Mouse (Mus musculus): Measurements from ENCODE around the gene Cd302. TPM values are rescaled to one million over a fixed set of nuclear protein-coding genes. Genes with fewer than 3 reads are reported as not detected.

Cd302 gene
- polyA plus RNA-seq, 1 experiment from 2014 or later = 11.8 TPM

DNA sequence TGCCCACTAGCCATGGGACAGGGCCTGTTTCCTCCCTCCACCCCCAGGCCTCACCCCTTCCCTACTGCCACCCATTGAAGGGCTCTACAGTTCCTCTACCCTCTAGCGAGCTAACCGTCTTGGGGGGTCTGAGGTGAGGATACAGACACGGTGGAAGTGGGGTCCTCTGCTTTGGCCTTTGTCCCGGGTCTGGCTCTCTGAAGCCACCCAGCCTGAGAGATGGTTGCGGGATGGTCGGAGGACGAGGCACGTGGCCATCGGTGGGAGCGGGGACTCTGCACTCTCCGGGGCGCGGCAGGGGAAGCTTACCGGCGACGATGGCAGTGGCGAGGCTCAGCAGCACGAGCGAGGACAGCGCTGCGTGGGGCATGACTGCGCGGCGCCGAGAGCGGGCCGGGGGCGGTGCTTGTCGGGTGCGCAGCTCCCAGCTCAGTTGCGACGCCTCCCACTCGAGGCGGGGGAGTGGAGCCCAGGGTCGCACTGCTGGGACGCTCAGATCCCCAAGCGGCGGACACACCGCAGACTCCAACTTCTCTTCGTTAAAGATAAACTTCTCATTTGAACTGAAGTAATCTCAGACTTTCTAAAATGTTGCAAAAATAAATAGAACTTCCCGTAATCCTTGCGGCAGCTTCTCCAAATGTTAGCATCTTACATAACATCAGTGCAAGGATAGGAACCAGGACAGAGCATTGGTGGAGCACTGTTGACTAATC is 379 bp downstream of the Cd302 start:
- H3K27ac ChIP-seq = peak overlapping the region; percentile 82
- DNase-seq (ENCODE audit: extremely low spot score, low spot score) = peak; percentile 38
- WGBS = 2% methylated on average over 42 of the region's 42 CpGs

DNA sequence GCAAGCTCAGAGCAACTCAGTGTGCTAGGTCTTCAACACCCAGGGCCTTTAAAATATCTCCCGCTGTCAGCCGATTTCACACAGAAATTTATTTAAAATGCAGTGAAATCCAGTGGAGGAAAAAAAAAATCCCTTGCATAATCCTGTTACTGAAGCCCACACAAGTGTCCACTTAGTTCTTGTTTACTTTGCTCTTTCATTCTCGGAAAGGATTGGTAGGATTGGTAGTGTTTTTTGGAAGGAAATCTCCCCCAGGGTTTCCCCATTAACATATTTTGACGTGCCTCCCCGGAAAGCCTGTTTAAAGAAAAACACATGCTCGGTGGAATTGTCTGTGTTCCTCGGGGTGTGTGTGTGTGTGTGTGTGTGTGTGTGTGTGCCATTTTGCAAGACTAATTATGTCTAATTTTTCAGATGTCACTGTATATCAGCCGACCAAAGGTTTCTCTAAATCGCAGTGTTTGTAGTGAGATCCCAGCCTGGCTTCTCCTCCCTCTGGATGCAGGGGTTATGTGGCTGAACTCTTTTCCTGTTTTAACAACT is 1.0 kb downstream of the Cd302 start:
- H3K27ac ChIP-seq = peak overlapping the region; percentile 82
- peaks cover 48% of the 10 kb centered on the region for H3K27me3 ChIP-seq (ENCODE audit: poor library complexity, severe bottlenecking)
- H3K4me1 ChIP-seq = peaks cover 17% of the 10 kb centered on the region
- no peak for DNase-seq (ENCODE audit: extremely low spot score, low spot score)
- WGBS = 8% methylated on average over 9 of the region's 9 CpGs
- no peaks in the 10 kb centered on the region for H3K9me3 ChIP-seq
- no peaks in the 10 kb centered on the region for H3K36me3 ChIP-seq (replicated peaks)
- H3K4me3 ChIP-seq = peak overlapping the region; percentile 63

More for the DNA sequence above, 379 bp downstream of the Cd302 start:
- peak overlapping the region; percentile 63 for H3K4me3 ChIP-seq
- H3K9me3 ChIP-seq = no peaks in the 10 kb centered on the region
- H3K36me3 ChIP-seq (replicated peaks) = no peaks in the 10 kb centered on the region
- peaks cover 17% of the 10 kb centered on the region for H3K4me1 ChIP-seq
- peaks cover 48% of the 10 kb centered on the region for H3K27me3 ChIP-seq (ENCODE audit: poor library complexity, severe bottlenecking)

DNA sequence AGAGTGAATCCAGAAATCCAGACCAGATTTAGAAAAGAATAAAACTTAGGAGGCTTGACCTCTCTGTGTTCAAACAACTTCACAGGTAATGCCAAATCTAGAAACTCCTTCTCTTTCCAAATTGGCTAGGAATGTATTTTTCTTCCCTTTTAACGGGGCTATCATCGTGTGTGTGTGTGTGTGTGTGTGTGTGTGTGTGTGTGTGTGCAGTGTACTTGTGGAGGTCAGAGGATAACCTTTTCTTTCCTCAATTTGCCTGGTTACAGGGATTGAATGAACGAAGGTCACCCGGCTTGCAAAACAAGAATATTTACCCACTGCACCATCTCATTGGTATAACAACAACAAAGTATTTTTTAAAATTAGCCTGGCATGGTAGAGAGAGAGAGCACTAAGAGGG is 1.7 kb downstream of the Cd302 start:
- WGBS = 77% methylated on average over 4 of the region's 4 CpGs
- no peak overlapping the region for H3K27ac ChIP-seq
- H3K4me1 ChIP-seq = peaks cover 17% of the 10 kb centered on the region
- H3K36me3 ChIP-seq (replicated peaks) = no peaks in the 10 kb centered on the region
- DNase-seq (ENCODE audit: extremely low spot score, low spot score) = no peak
- peaks cover 48% of the 10 kb centered on the region for H3K27me3 ChIP-seq (ENCODE audit: poor library complexity, severe bottlenecking)
- no peaks in the 10 kb centered on the region for H3K9me3 ChIP-seq
- no peak overlapping the region for H3K4me3 ChIP-seq

DNA sequence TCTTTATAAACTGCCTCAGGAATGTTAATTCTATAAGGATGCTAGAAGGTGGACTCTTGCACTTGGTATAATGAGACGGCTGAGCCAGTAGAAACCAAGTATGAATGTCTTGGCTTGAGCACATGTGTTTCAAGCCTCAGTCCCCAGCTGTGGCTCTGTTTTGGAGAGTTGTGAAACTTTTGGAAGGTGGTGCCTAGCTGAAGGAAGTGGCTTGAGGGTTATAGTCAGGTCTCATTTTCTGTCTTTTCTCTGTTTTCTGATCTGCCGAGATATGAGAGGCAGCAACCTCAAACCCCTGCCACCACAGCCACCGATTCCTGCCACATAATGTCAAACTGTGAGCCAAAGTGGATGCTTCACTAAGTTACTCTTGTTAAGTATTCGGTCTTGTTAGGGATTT is 5.7 kb downstream of the Cd302 start:
- DNase-seq (ENCODE audit: extremely low spot score, low spot score) = no peak
- H3K4me1 ChIP-seq = peaks cover 10% of the 10 kb centered on the region
- H3K36me3 ChIP-seq (replicated peaks) = 0 out of 2 replicates have a peak, but pooled peaks cover 3% of the 10 kb centered on the region
- H3K27me3 ChIP-seq (ENCODE audit: poor library complexity, severe bottlenecking) = peaks cover 22% of the 10 kb centered on the region
- no peaks in the 10 kb centered on the region for H3K9me3 ChIP-seq
- 93% methylated on average over 4 of the region's 4 CpGs for WGBS
- H3K4me3 ChIP-seq = no peak overlapping the region
- H3K27ac ChIP-seq = no peak overlapping the region

DNA sequence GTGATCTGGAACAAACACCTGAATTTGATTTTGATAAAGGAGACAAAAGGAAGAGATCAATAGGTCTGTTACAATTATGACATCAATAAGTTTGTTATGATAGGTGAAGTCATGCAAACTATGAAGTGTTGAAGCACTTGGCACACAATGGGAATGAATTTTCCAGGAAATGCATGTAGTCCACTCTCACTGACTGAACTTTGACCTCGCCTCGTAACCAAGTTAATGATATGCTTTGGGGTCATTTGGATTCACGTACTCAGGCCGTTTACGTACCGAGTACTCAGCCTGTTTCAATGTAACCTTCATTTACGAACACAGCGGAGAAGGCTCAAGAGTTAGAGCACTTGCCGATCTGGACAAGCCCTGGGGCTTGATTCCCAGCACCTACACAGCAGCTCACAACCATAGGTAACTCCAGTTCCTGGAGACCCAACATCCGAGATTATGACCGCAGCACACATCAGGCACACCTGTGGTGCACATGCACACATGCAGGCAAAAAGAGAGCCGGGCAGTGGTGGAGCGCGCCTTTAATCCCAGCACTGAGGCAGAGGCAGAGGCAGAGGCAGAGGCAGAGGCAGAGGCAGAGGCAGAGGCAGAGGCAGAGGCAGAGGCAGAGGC is 14.3 kb downstream of the Cd302 start:
- 94% methylated on average over 14 of the region's 14 CpGs for WGBS
- H3K27me3 ChIP-seq (ENCODE audit: poor library complexity, severe bottlenecking) = no peaks in the 10 kb centered on the region
- 0 out of 2 replicates have a peak, but pooled peaks cover 3% of the 10 kb centered on the region for H3K36me3 ChIP-seq (replicated peaks)
- no peak for DNase-seq (ENCODE audit: extremely low spot score, low spot score)
- H3K27ac ChIP-seq = no peak overlapping the region
- H3K9me3 ChIP-seq = peaks cover 5% of the 10 kb centered on the region
- peaks cover 14% of the 10 kb centered on the region for H3K4me1 ChIP-seq
- H3K4me3 ChIP-seq = no peak overlapping the region

DNA sequence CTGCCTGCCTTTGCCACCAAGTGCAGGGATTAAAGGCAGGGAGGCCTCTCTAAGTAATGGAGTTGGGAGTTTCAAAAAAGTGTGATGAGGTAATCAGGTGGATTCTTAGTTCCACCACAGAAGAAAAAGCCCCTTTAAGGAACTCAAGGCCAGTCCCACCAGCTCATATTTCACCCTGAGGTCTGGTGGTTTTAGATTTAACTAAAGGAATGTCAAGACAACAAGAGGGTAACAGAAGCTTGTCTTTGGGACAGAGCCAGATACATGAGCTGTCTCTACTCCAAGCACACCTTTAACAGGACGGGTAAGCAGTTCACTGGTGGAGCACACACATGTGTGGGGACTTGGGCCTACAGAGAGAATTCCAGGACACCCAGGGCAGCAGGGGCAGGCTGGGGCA is 16.7 kb downstream of the Cd302 start:
- Histone ChIP-seq H3K27ac (peak overlapping the region; percentile 27; the same call in 1 of the 2 replicates), H3K36me3 (replicated peaks) (no peaks in the 10 kb centered on the region), H3K9me3 (peaks cover 5% of the 10 kb centered on the region), H3K4me3 (no peak overlapping the region), H3K4me1 (peaks cover 14% of the 10 kb centered on the region), H3K27me3 (ENCODE audit: poor library complexity, severe bottlenecking) (no peaks in the 10 kb centered on the region)
- DNase-seq (ENCODE audit: extremely low spot score, low spot score) = no peak
- 68% methylated on average over 1 of the region's 1 CpGs for WGBS

DNA sequence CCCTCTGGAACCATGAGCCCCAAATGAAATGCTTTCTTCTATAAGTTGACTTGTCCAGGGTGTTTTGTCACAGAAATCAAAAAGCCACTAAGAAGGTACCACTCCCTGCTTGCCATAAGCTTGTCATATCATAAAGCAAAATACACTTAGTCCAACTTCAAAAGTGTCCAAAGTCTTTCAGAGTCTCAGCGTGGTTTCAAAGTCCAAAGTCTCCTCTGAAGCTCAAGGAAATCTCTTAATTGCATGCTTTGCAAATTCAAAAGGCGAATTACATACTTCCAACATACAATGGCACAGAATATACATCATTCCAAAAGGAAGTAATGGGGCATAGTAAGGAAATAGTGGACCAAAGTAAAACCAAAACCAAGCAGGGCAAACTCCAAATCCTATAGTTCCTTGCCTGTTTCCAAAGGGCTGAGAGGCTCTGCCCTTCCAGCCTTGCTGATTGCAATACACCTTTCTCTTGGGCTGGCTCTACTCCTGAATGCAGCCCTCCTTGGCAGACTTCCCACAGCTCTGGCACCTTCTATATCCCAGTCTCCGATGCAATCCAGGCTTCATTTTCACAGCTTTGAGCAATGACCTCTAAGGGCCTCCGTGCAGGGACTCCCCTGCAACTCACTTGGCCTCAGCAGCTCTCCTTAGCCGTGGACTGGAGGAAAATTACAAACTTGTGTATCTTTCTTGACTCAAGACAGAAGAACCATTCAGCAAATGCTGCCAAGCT is 23.5 kb downstream of the Cd302 start:
- H3K4me1 ChIP-seq = no peaks in the 10 kb centered on the region
- no peaks in the 10 kb centered on the region for H3K27me3 ChIP-seq (ENCODE audit: poor library complexity, severe bottlenecking)
- H3K9me3 ChIP-seq = no peaks in the 10 kb centered on the region
- 90% methylated on average over 5 of the region's 5 CpGs for WGBS
- DNase-seq (ENCODE audit: extremely low spot score, low spot score) = no peak
- H3K27ac ChIP-seq = no peak overlapping the region
- no peak overlapping the region for H3K4me3 ChIP-seq
- H3K36me3 ChIP-seq (replicated peaks) = no peaks in the 10 kb centered on the region

DNA sequence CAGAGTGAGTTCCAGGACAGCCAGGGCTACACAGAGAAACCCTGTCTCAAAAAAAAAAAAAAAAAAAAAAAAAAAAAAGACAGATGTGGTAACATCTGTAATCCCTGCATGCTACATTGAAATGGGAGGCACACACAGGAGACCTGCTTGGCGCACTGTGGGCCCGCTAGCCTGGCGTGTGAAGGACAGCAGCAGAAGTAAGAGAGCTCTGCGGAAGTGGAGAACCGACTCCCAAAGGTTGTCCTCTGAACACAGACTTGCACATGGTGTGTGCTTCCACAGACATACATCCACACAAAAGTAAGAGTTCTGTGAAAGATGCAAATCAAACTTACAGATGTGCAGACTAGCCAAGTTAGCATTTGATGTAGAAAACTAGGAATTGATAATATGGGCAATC is 25.1 kb downstream of the Cd302 start:
- no peak overlapping the region for H3K27ac ChIP-seq
- H3K4me1 ChIP-seq = no peaks in the 10 kb centered on the region
- no peaks in the 10 kb centered on the region for H3K27me3 ChIP-seq (ENCODE audit: poor library complexity, severe bottlenecking)
- H3K4me3 ChIP-seq = no peak overlapping the region
- H3K9me3 ChIP-seq = no peaks in the 10 kb centered on the region
- DNase-seq (ENCODE audit: extremely low spot score, low spot score) = no peak
- H3K36me3 ChIP-seq (replicated peaks) = peaks cover 6% of the 10 kb centered on the region
- WGBS = 94% methylated on average over 5 of the region's 5 CpGs

DNA sequence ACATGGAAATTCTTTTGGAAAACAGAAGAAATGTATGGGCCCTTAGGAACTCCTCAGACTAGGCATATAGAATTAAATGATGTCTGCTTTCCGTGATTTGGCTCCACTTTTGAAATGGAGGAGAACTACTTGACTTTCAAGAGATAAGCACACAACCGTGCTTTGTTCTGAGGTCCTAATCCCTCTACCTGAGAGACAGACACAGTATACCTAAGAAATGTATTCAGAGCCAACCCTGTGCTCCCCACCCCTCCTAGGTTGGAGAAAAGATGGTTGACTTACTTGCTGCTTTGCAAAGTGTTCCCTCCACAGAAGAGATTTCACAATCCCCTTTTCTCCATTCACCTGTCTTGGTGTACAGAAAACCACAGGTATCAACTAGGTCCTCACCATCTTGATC is 27.5 kb downstream of the Cd302 start:
- WGBS = 86% methylated on average over 2 of the region's 2 CpGs
- no peaks in the 10 kb centered on the region for H3K4me1 ChIP-seq
- peaks cover 14% of the 10 kb centered on the region for H3K36me3 ChIP-seq (replicated peaks)
- DNase-seq (ENCODE audit: extremely low spot score, low spot score) = no peak
- H3K27ac ChIP-seq = no peak overlapping the region
- H3K27me3 ChIP-seq (ENCODE audit: poor library complexity, severe bottlenecking) = no peaks in the 10 kb centered on the region
- H3K9me3 ChIP-seq = no peaks in the 10 kb centered on the region
- no peak overlapping the region for H3K4me3 ChIP-seq

DNA sequence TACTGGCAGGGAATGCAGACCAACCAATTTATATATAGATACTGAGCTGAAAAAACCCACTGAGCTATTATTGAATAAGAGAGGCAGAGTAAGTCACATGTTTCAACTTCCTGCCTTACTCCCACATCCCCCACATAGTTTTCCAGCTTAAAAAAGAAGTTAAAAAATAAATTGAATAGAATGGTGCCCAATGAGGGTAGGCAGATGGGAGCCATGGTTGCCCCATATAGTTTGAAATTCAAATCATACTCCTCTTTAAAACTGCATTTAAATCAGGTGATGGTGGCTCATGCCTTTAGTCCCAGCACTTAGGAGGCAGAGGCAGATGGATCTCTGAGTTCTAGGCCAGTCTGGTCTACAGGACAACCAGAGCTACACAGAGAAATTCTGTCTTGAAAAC is 30.8 kb downstream of the Cd302 start:
- H3K4me3 ChIP-seq = no peak overlapping the region
- no peak overlapping the region for H3K27ac ChIP-seq
- no peaks in the 10 kb centered on the region for H3K27me3 ChIP-seq (ENCODE audit: poor library complexity, severe bottlenecking)
- DNase-seq (ENCODE audit: extremely low spot score, low spot score) = no peak
- no peaks in the 10 kb centered on the region for H3K4me1 ChIP-seq
- H3K9me3 ChIP-seq = no peaks in the 10 kb centered on the region
- H3K36me3 ChIP-seq (replicated peaks) = peaks cover 40% of the 10 kb centered on the region

DNA sequence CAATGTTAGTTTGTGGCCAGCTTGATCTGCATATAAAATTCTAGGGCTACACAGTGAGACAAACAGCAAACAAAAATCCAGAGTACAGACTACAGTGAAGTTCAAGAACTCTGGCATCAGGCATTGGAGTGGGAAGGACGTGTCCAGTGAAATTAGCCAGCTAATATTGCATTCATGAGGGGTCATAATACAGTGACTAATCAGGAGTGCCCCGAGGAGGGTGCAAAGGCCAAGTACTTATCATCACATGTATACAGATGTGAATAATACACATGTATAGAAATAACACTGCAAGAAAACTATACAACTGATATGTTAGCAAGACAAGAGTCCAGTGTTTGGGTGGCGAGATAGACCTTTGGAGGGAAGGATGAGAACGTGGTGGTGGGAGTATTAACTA is 31.5 kb downstream of the Cd302 start:
- H3K36me3 ChIP-seq (replicated peaks) = peaks cover 45% of the 10 kb centered on the region
- H3K4me3 ChIP-seq = no peak overlapping the region
- H3K4me1 ChIP-seq = no peaks in the 10 kb centered on the region
- H3K9me3 ChIP-seq = no peaks in the 10 kb centered on the region
- H3K27me3 ChIP-seq (ENCODE audit: poor library complexity, severe bottlenecking) = no peaks in the 10 kb centered on the region
- no peak for DNase-seq (ENCODE audit: extremely low spot score, low spot score)
- WGBS = 89% methylated on average over 4 of the region's 4 CpGs
- H3K27ac ChIP-seq = no peak overlapping the region

DNA sequence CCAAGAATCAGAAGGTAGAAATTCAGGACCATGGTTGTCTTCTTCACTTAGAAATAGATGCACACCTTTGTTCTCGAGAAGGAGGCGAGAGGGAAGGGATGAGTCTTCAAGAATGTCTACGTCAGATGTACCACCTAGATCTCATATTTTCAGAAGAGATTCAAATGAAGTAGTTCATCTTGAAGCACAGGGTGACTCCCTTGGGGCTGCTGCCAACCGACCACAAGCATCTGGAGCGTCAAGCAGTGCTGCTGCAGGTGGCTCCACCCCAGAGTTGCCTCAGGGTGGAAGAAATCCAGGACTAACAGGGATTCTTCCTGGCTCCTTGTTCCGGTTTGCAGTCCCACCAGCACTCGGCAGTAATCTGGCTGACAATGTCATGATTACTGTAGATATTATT is 49.8 kb downstream of the Cd302 start:
- H3K36me3 ChIP-seq (replicated peaks) = peaks cover 98% of the 10 kb centered on the region
- H3K4me3 ChIP-seq = no peak overlapping the region
- H3K27me3 ChIP-seq (ENCODE audit: poor library complexity, severe bottlenecking) = no peaks in the 10 kb centered on the region
- 91% methylated on average over 7 of the region's 7 CpGs for WGBS
- H3K27ac ChIP-seq = no peak overlapping the region
- H3K4me1 ChIP-seq = no peaks in the 10 kb centered on the region
- no peak for DNase-seq (ENCODE audit: extremely low spot score, low spot score)
- no peaks in the 10 kb centered on the region for H3K9me3 ChIP-seq

DNA sequence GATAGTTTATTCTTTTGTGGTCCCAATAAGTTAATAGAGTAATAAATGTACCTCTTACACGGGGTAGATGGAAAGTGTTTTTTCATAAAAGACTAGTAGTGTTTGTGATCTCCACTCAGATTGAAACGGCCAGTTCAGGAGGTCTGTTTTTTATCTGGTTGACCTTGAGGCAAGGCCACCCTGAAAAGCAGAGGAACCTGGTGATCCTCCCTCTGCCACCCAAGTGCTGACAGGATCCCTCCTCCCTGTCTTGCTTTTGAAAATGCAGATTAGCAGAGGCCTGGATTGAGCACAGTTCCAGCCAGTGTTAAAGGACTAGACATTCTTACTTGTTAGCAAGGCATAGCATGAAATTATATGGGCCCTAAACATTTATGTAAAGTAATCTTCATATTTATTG is 51.1 kb downstream of the Cd302 start:
- Histone ChIP-seq H3K36me3 (replicated peaks) (peaks cover 93% of the 10 kb centered on the region), H3K4me3 (no peak overlapping the region), H3K27ac (no peak overlapping the region), H3K4me1 (no peaks in the 10 kb centered on the region), H3K27me3 (ENCODE audit: poor library complexity, severe bottlenecking) (no peaks in the 10 kb centered on the region), H3K9me3 (no peaks in the 10 kb centered on the region)
- no peak for DNase-seq (ENCODE audit: extremely low spot score, low spot score)
- WGBS = 80% methylated on average over 2 of the region's 2 CpGs
